Mouse (Mus musculus) layer of hippocampus, postnatal 36 days (tissue): ENCODE measurements at regions not wholly inside any gene's neighbourhood (a gene's known extent, or its start where the extent isn't known, plus 50 kb on each side); places are given as distances from the start of the nearest gene placed in this dataset.
A peak's percentile ranks its signal among the peaks of the same experiment; 100 is the strongest.

Experiments
- DNase-seq, 2 experiments: peaks; one replicate each; pipeline ENCODE4 v3.0.0; 2022

DNA sequence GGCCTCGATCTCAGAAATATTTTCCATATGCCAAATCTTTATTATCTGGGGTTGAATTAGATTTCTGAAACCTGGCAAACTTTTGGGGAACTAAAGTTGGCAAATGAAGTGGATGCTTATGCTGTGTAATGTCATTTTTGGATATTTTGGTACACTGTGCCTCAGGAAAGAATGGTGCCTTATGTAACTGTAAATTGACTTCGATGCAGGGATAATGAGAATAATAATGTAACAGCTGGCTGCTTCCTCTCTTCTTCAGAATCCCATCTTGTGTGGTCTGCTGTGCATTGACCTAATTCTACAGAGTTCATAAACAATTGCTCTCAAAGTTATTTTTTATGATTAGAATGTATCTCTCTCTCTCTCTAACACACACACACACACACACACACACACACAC is 545.6 kb downstream of the Tfap2b start:
- DNase-seq = no peak

DNA sequence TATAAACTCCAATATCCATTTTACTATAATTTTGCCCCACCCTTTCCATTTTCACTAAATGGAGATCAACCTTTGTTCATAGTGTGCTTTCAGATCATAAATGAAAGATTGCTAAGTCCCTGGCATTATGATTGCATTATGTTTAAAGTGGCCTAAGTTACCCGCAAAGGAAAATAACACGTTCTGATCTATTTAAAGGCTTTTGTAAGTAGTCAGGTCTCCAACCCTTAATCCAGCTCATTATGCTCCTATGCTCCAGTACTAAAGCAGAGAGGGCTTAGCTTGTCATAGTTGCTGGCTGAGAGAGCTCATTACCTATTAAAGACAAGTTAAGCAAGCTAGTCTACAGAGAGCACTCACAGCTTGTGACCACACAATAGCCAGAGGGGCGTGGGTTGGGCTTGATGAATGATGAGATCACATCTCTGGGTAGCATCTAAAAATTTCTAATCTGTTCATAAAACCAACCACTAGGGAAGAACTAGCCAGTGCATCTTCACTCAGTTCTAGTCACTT is 549.3 kb downstream of the Tfap2b start:
- DNase-seq = no peak

- no peak for DNase-seq
Measured at GRCm38 (mm10) chr1:19766879-19767278, 558.2 kb downstream of the Tfap2b start.

DNA sequence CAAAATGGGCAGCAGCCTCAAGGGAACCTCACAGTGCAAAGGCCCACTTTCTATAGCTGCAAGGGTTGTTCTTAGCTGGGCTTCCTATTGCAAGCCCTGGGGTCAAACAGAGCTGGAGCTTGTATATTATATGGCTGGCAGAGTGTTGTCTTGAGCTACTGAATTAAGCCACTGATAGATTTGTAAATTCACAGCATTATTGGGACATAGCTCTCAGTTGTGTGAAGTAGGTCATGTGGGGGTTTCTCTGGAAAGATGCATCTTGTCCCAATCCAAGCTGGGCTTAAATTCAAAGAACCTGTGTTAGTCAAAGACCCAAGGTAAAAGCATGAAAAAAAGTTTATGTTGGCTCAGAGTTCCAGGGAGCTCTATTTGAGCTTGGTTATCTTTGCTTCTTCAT is 563.6 kb downstream of the Tfap2b start:
- DNase-seq = no peak

DNA sequence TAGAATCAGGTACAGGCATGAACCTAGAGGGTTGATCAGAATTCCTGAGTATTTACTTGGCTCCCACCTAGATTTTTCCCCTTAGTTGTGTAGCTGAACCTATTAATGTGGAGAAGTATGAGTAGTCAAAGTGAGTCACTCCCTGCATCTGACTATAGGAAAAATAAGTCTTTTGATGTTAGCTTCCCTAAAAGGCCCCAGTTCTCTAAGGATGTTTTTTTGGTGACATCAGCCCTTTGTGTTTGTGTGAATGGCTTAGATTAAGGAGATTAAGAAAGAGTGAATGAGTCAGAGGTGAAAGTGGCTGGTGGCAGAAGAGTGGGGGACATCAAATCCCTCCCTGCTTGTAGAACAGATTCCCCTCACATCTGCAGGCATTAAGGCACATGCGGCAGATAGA is 565.8 kb downstream of the Tfap2b start:
- DNase-seq = no peak

- no peak for DNase-seq
Measured at GRCm38 (mm10) chr1:19777542-19777941, 568.8 kb downstream of the Tfap2b start.

GRCm38 (mm10) chr1:19786971-19787370 is 578.3 kb downstream of the Tfap2b start:
- DNase-seq = no peak

GRCm38 (mm10) chr1:19794124-19794523 is 585.4 kb downstream of the Tfap2b start:
- no peak for DNase-seq

- no peak for DNase-seq
Measured at GRCm38 (mm10) chr1:19825887-19826286, 617.2 kb downstream of the Tfap2b start.

- no peak for DNase-seq
Measured at GRCm38 (mm10) chr1:19826455-19827366, 618.0 kb downstream of the Tfap2b start.

DNA sequence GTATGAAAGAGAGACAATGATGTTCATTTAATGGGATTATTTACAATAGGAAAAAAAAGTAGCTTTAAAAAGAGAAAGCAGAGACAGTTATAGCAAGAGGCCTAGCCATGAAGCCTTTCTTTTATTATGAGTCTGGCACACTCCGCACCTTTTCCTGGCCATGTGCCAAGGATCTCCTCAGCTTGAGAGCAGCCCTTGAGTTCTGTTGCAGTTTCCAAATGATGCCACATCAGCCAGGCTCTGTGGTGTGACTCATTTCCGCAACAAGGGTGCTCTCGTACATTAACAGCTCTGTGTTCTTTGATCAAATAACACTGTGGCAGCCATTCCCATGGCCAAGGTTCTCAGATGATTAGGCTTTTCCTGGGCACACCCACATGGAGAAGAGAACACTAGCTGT is 641.2 kb downstream of the Tfap2b start:
- peak; percentile 3 to 14 for DNase-seq

DNA sequence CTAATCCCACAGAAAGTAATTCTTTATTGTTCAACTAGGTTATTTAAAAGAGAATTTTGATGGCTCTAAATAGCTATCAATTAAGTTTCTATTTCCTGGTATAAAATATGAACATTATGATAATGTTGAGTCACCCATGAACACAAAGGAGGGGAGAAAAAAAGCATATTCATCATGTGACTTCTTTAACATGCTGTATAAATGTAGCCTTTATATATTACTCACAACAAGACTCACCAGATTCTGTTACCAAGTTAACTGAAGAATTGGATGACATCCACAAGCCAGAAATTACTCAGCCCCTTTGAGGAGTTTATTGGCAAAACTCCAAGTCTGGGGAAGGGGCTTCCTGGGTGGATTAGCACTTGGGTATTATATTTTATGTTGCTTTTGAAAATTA is 648.5 kb downstream of the Tfap2b start:
- no peak for DNase-seq

GRCm38 (mm10) chr1:19868478-19868877 is 659.8 kb downstream of the Tfap2b start:
- DNase-seq = no peak

DNA sequence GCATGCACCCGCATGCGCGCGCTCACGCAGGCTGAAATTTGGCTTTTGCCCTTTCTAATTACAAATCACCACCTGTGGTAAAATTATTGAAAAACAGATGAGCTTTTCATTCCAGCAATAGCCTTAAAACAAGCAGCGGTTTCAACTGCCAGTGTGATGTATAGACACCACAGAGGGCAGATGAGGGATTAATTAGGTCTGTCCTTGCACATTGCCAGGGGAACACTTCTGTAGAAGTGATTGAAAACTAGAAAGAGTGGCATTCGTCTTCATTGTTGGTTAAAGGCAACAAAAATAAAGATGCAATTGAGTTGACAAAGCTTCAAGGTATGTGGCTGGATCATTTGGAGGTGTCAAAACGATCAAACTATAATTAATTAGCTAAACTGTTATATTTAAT is 672.5 kb downstream of the Tfap2b start:
- DNase-seq = no peak

- DNase-seq = no peak
Measured at GRCm38 (mm10) chr1:19899426-19899825, 690.7 kb downstream of the Tfap2b start.

DNA sequence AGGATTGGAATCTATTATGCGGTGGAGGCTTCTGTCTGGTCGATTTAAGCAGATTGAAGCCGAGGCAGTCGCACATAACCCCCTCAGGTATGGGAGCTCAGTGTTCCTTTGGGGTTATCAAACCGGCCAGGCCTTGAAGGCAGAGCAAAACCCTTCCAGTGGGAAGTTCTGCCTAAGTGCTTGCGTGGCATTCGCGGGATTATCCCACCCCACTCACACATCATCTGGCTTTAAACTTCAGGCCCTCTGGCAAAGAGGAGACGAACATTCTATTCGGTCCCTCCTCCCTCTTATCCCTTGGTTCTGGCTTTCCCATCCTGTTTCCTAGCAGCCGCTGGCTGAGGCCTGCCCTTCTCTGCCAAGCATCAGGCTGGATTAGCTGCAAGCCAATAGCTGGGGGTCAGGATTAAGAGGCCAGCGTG is 691.2 kb downstream of the Tfap2b start:
- DNase-seq = no peak

DNA sequence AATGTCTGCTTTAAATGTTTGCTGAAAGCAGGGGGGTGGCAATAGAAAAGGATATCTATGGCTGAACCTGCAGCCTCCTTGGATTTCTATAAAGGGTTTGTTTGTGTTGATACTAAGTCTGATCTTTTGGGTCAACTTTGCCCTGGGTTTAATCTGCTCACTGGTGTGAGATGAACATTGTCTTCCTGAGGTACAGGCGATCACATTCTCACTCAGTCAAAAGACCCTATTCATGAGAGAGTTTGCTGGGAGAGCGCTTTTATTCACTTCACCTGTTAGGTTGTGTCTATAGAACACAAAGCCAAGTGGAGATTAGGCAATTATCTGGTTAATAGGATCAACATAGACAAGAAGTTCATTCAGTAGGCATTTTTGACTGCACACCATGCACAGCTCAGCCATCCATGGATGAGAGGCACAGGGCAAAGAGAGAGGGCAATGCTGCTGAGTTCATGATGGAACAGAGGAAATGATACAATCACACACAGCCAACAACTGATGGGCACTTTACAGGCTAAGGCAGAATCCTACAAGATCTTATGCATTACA is 692.3 kb downstream of the Tfap2b start:
- DNase-seq = no peak

DNA sequence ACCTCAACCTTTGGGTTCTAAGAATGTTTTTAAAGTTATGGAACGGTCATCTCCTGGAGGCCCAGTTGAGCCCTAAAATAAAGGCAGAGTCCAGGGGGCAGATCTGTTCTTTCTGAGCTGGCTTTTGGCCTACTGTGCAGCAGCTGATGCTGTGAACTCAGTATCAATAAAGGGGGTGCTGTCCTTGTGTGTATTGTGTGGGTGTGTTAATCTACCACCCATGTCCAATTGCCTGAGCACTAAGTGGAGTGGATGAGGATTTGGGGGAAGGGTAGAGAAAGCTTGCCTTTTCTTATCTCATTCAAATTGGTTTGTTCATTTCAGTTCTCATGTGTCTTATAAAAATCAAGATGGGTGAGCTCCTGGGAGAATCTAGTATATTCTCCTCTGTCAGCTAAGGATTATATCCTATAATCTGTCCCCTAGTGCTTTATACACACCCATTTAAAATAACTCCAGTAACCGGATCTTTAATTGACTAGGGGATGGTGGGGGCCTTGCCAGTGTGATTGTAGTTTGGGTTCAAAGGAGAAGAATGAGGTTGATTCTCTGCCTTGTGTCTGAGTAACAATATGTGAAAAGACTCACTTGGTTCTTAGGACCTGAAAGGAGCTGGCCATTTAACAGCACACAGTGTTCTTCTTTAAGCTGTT is 703.6 kb downstream of the Tfap2b start:
- DNase-seq = no peak

GRCm38 (mm10) chr1:19918762-19919161 is 699.1 kb downstream of the Pkhd1 start:
- DNase-seq = no peak

DNA sequence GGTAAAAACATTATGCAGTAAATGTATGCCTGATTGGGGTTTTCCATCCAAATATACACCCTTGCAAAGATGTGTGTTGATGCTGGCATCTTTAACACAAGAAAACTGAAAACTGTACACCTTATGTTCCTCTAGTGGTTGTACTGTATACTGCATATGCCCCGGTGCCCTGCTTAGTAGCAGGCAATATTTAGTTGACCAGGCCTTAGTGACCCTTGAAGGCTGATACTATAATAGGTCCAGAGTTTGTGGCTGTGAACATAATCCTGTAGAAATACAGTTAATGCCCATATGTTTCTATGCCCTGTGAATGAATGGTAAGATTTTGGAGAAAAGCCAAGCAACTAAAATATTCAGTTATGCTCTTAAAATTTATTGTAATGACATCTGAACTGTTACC is 690.7 kb downstream of the Pkhd1 start:
- DNase-seq = no peak

GRCm38 (mm10) chr1:19927736-19928327 is 690.0 kb downstream of the Pkhd1 start:
- DNase-seq = no peak

DNA sequence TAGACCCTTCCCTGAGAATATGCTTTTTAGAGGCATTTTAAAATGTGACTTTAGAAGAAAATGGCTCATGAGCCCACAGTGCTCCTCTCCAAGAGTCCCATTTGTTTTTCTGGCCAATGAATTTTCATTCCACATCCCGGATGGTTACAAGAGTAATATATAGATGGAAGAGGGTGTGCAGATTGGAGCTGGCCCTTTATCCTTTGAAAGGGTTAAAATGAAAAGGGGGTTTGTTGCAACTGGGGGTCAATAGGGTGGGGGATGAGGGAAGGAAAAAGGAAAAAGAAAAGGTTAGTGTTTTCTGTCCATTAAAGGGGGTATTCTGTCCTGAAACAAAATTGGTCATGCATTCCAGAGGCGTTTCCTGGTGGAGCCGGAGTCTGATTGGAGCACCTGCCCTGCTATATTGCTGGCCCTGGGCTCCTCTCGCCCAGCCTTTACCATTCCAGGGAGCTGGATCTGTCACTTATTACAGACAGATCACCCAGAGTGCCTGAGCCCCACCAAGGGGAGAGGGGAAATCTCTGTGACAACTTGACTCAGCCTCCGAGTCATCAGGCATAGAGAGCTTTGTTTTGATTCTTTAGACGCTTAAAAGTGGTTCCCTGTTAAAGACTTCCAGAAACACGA is 666.7 kb downstream of the Pkhd1 start:
- DNase-seq = no peak
